Mouse (Mus musculus): ENCODE measurements around the gene Ccdc34. TPM values are rescaled to one million over a fixed set of nuclear protein-coding genes. Genes with fewer than 3 reads are reported as not detected.
"Not testable (repeated sequence)": the region's sequence is repeated elsewhere in the genome, so short reads cannot be mapped to it uniquely, and the experiment has no call there.

Ccdc34 gene
- polyA plus RNA-seq, 1 experiment from 2014 or later, result 39.5 TPM

GRCm38 (mm10) chr2:110133356-110134115 lies 115.9 kb downstream of the Ccdc34 start:
- H3K9me3 ChIP-seq (ENCODE audit: low read depth, low read length), result no peaks in the 10 kb centered on the region
- no peaks in the 10 kb centered on the region for H3K27me3 ChIP-seq (ENCODE audit: insufficient read depth, low read length)
- H3K27ac ChIP-seq (ENCODE audit: low read depth), result no peak overlapping the region
- H3K9ac ChIP-seq, result no peak overlapping the region
- H3K4me2 ChIP-seq, result no peak overlapping the region
- no peaks in the 10 kb centered on the region for H3K36me3 ChIP-seq (ENCODE audit: insufficient read depth)
- H3K4me3 ChIP-seq (ENCODE audit: low read depth, low read length), result no peak overlapping the region
- no peak for TF ChIP-seq CTCF (IDR thresholded peaks at IDR 0.05; ENCODE audit: low read depth)
- DNase-seq (no peak), ATAC-seq (ENCODE audit: insufficient read depth) (no peak)
- 74% methylated on average over 3 of the region's 3 CpGs for WGBS
- H3K4me1 ChIP-seq (ENCODE audit: insufficient read depth), result no peaks in the 10 kb centered on the region

GRCm38 (mm10) chr2:110134765-110135594 lies 117.4 kb downstream of the Ccdc34 start:
- H3K4me1 ChIP-seq (ENCODE audit: insufficient read depth), result no peaks in the 10 kb centered on the region
- 52% methylated on average over 2 of the region's 2 CpGs for WGBS
- H3K27ac ChIP-seq (ENCODE audit: low read depth), result no peak overlapping the region
- H3K4me3 ChIP-seq (ENCODE audit: low read depth, low read length), result no peak overlapping the region
- TF ChIP-seq CTCF (IDR thresholded peaks at IDR 0.05; ENCODE audit: low read depth), result no peak
- H3K9ac ChIP-seq, result no peak overlapping the region
- no peaks in the 10 kb centered on the region for H3K27me3 ChIP-seq (ENCODE audit: insufficient read depth, low read length)
- DNase-seq (no peak), ATAC-seq (ENCODE audit: insufficient read depth) (no peak)
- H3K9me3 ChIP-seq (ENCODE audit: low read depth, low read length), result no peaks in the 10 kb centered on the region
- no peak overlapping the region for H3K4me2 ChIP-seq
- no peaks in the 10 kb centered on the region for H3K36me3 ChIP-seq (ENCODE audit: insufficient read depth)

GRCm38 (mm10) chr2:110137291-110137690 lies 119.7 kb downstream of the Ccdc34 start:
- no peak for TF ChIP-seq CTCF (IDR thresholded peaks at IDR 0.05; ENCODE audit: low read depth)

GRCm38 (mm10) chr2:110138096-110138495 lies 120.5 kb downstream of the Ccdc34 start:
- Histone ChIP-seq H3K4me1 (ENCODE audit: insufficient read depth) (no peaks in the 10 kb centered on the region), H3K4me2 (no peak overlapping the region), H3K27ac (ENCODE audit: low read depth) (no peak overlapping the region), H3K27me3 (ENCODE audit: insufficient read depth, low read length) (no peaks in the 10 kb centered on the region), H3K4me3 (ENCODE audit: low read depth, low read length) (no peak overlapping the region), H3K36me3 (ENCODE audit: insufficient read depth) (no peaks in the 10 kb centered on the region), H3K9me3 (ENCODE audit: low read depth, low read length) (no peaks in the 10 kb centered on the region), H3K9ac (no peak overlapping the region)
- no peak for TF ChIP-seq CTCF (IDR thresholded peaks at IDR 0.05; ENCODE audit: low read depth)
- ATAC-seq (ENCODE audit: insufficient read depth) (no peak), DNase-seq (no peak)
- 96% methylated on average over 1 of the region's 1 CpGs for WGBS

More at GRCm38 (mm10) chr2:110137291-110137690, 119.7 kb downstream of the Ccdc34 start:
- no peaks in the 10 kb centered on the region for H3K27me3 ChIP-seq (ENCODE audit: insufficient read depth, low read length)
- no peak overlapping the region for H3K9ac ChIP-seq
- H3K36me3 ChIP-seq (ENCODE audit: insufficient read depth), result no peaks in the 10 kb centered on the region
- ATAC-seq (ENCODE audit: insufficient read depth) (no peak), DNase-seq (no peak)
- H3K4me2 ChIP-seq, result no peak overlapping the region
- 65% methylated on average over 1 of the region's 1 CpGs for WGBS
- H3K4me3 ChIP-seq (ENCODE audit: low read depth, low read length), result no peak overlapping the region
- no peaks in the 10 kb centered on the region for H3K9me3 ChIP-seq (ENCODE audit: low read depth, low read length)
- no peak overlapping the region for H3K27ac ChIP-seq (ENCODE audit: low read depth)
- no peaks in the 10 kb centered on the region for H3K4me1 ChIP-seq (ENCODE audit: insufficient read depth)

GRCm38 (mm10) chr2:110147980-110148379 lies 130.4 kb downstream of the Ccdc34 start:
- H3K9ac ChIP-seq; H3K36me3 ChIP-seq (ENCODE audit: insufficient read depth); H3K9me3 ChIP-seq (ENCODE audit: low read depth, low read length); H3K4me1 ChIP-seq (ENCODE audit: insufficient read depth); H3K4me3 ChIP-seq (ENCODE audit: low read depth, low read length); ATAC-seq (ENCODE audit: insufficient read depth); H3K27ac ChIP-seq (ENCODE audit: low read depth); H3K4me2 ChIP-seq; H3K27me3 ChIP-seq (ENCODE audit: insufficient read depth, low read length); DNase-seq: not testable (repeated sequence)

- H3K27ac ChIP-seq (ENCODE audit: low read depth), result no peak overlapping the region
- ATAC-seq (ENCODE audit: insufficient read depth) (no peak), DNase-seq (no peak)
- H3K4me3 ChIP-seq (ENCODE audit: low read depth, low read length), result no peak overlapping the region
- H3K9me3 ChIP-seq (ENCODE audit: low read depth, low read length), result no peaks in the 10 kb centered on the region
- H3K4me2 ChIP-seq, result no peak overlapping the region
- H3K36me3 ChIP-seq (ENCODE audit: insufficient read depth), result no peaks in the 10 kb centered on the region
- no peaks in the 10 kb centered on the region for H3K4me1 ChIP-seq (ENCODE audit: insufficient read depth)
- no peaks in the 10 kb centered on the region for H3K27me3 ChIP-seq (ENCODE audit: insufficient read depth, low read length)
- no peak for TF ChIP-seq CTCF (IDR thresholded peaks at IDR 0.05; ENCODE audit: low read depth)
- no peak overlapping the region for H3K9ac ChIP-seq
Measured at GRCm38 (mm10) chr2:110149246-110149645, 131.6 kb downstream of the Ccdc34 start.

GRCm38 (mm10) chr2:110156321-110156720 lies 138.7 kb downstream of the Ccdc34 start:
- no peak for TF ChIP-seq CTCF (IDR thresholded peaks at IDR 0.05; ENCODE audit: low read depth)
- Histone ChIP-seq H3K36me3 (ENCODE audit: insufficient read depth) (no peaks in the 10 kb centered on the region), H3K9me3 (ENCODE audit: low read depth, low read length) (no peaks in the 10 kb centered on the region), H3K27me3 (ENCODE audit: insufficient read depth, low read length) (no peaks in the 10 kb centered on the region), H3K4me2 (no peak overlapping the region), H3K4me3 (ENCODE audit: low read depth, low read length) (no peak overlapping the region), H3K27ac (ENCODE audit: low read depth) (no peak overlapping the region), H3K9ac (no peak overlapping the region), H3K4me1 (ENCODE audit: insufficient read depth) (no peaks in the 10 kb centered on the region)
- ATAC-seq (ENCODE audit: insufficient read depth) (no peak), DNase-seq (no peak)
- 79% methylated on average over 2 of the region's 2 CpGs for WGBS
